Mouse (Mus musculus): ENCODE data around the gene E2f1.

E2f1 gene

DNA sequence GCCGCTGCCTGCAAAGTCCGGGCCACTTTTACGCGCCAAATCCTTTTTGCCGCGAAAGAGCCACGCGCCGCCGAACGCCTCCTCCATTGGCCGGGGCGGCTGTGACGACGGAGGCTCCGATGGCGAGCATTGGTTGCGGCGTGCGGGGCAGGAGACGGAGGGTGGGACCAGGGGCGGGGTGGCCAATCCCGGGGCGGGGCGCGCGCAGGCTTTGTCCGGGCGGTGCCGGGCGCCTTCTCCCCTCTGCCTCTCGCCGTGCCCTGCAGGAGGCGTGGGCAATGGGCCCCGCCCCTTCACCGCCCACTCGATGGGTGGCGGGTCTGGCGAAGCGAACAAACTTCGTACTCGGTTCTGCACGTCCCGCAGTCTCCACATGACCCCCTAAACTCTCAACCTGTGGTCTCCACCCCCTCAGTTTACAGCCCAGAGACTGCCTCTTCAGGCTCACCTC is at the start of gene E2f1:
Gene E2f1 (minus strand): TSS at position 57 of the 451 bp plus-strand sequence.
- DNase-seq = peak; percentile 96

DNA sequence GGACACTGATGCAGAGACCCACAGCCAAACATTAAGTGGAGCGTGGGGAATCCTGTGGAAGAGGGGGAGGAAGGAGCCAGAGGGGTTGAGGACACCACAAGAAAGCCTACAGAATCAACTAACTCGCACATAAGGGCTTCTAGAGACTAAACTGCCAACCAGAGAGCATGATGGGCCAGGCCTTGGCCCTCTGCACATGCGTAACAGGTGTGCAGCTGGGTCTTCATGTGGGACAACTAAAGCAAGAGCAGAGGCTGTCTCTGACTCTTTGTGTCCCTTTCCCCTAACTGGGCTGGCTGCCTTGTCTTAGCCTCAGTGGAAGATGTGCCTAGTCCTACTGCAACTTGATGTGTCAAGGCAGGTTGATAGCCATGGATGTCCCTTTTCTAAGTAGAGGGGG is 47.4 kb upstream of the E2f1 start:
- no peak for DNase-seq

GRCm38 (mm10) chr2:154615674-154616073 is 46.0 kb upstream of the E2f1 start:
- DNase-seq = no peak

DNA sequence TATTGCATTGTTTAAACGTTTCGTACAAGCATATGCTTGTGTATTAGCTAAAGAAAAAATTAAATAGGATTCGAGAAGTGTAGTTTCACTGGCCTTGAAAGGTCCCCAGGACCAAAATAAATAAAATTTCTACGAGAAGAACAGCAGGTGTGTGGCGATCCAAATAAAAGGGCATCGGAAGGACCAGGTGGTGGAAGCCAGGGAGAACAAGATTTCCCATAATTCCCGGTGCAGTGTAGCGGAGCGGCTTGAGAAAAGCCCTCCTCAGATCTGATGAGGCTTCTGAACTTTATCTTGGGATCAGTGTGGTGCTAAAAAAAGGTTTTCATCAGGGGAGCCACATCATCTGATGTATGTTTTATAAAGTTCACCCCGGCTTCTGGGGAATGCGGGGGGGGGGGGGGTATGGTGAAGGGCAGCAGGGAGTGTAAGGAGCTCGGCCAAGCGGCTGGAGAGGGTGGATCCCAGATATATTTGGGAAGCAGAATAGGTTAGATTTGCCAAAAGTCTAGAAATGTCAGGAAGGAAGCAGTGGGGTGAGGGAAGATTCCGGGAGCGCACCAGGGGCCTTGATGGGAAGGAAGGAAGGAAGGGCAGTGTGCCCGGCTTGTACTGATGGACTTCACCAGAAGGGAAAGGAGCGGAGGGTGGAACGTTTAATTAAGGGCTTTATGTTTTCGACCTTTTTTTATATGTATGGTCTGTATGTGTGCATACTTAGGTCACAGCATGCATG is 45.3 kb upstream of the E2f1 start:
- no peak for DNase-seq

GRCm38 (mm10) chr2:154613118-154614115 is 43.7 kb upstream of the E2f1 start, which contains the start of the genes Zfp341 and 4930519P11Rik:
Gene Zfp341, plus strand, starts transcription at chr2:154613297.
Gene 4930519P11Rik, minus strand, starts transcription at chr2:154613437.
- DNase-seq = peak; percentile 91

DNA sequence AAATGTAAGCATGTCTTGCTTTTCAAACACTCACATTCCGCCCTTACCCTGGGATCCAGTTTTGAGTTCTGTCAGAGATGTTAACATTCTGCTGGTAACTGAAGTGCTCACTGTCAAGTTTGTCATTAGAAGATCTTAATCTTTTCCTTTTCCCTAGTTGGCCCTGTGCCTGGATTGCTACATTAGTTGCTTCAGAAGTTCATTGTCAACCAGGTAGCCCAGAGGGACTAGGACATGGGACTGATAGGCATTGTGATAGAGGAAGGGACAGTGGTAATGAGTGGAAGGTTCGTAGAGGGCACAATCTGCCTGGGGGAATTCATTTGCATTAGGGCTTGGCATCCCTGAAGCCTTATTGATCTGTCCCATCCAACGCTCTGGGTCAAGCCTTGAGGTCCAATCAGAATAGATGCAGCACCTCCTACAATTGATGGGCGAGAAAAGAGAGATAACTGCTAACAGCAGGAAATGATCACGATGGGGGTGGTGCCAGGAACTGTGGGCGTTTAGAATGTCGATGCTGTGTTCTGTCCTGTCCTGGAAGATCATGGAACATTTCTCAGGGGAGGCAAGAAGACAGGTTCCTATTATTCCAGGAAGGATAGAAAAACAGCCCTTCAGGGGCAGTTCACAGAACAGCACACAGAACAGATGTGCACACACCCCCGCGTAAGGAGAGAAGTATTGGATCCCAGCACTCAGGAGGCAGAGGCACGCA is 39.5 kb upstream of the E2f1 start:
- DNase-seq = no peak

DNA sequence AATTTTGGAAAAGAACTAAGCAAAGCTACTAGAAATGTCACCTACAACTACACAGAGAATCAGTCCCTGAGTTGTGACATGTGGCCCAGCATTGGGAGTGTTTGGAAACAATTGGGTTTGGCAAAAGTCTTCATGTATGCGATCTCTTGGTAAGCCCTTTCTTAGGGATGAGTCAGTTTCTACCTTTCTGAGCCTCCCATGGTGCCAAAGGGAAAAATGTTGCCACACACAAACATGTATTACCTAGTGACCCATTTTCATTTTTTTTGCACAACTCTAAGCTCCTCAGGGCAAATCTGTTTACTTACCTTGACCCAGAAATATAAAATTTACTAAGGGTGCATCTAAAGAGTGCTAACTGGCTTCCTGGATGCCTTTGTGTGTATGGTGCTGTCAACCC is 37.3 kb upstream of the E2f1 start:
- DNase-seq = no peak

DNA sequence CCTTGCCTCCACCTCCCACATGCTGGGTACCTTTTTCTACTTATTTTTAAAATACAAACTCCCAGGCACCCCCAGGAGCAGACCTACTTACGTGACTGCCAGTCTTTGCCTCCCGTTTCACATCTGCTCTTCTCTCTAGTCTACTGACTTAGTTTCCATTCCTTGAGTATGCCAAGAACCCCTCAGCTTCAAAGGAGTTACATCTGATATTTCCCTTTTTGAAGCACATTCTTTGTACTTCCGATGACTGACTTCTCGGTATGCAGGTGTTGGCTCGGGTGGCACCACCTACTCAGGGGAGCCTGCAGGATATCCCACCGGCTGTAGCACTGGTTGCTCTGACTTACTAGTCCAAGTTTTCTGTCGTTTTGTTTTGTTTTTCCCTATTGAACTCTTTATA is 34.5 kb upstream of the E2f1 start:
- DNase-seq = no peak

DNA sequence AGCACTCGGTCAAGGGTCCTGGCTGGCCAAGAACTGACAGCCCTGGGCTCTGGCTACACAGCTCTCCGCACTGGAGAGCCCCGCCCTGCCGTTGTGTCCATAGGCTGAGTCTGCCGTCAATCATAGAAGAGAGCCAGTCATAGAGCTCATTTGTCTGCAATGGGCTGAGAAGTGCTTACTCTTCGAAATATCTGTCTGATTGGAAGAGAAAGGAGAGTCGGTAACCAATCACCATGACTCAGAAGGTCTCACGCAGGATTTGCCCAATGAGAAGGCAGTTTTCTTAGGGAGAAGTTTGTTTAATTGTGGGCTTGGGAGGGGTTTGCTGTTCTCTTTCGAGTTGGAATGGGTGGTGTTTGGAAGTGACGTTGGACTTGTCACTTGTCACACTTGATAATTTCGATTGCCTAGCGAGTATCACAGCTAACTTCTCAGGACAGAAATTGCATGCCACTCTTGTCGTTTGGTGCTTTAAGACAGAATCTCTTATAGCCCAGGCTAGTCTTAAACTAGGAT is 34.0 kb upstream of the E2f1 start, which contains the start of gene Pxmp4:
Gene Pxmp4 (minus strand): TSS at position 71 of the 516 bp plus-strand sequence.
- peak; percentile 100 for DNase-seq

- no peak for DNase-seq
These were observed 33.4 kb upstream of the E2f1 start for GRCm38 (mm10) chr2:154603007-154603637.

GRCm38 (mm10) chr2:154601324-154601723 is 31.6 kb upstream of the E2f1 start:
- DNase-seq = no peak

- DNase-seq = no peak
These were observed 30.9 kb upstream of the E2f1 start for GRCm38 (mm10) chr2:154600586-154600985.

DNA sequence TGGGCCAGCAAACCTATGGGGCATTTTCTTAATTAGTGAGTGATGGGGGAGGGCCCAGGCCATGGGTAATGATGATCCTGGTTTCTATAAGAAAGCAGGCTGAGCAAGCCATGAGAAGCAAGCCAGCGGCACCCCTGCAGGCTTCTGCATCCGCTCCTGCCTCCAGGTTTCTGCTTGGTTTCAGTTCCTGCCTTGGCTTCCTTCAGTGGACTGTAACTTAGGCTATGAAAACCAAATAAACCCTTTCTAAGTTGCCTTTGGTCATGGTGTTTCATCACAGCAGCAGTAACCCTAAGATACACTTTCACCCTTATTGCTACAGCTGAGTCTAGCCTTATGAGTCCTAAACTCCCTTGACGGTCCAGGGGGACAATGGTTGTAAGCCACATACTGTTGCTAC is 27.7 kb upstream of the E2f1 start:
- DNase-seq = no peak

GRCm38 (mm10) chr2:154595775-154596174 is 26.1 kb upstream of the E2f1 start:
- DNase-seq = no peak

DNA sequence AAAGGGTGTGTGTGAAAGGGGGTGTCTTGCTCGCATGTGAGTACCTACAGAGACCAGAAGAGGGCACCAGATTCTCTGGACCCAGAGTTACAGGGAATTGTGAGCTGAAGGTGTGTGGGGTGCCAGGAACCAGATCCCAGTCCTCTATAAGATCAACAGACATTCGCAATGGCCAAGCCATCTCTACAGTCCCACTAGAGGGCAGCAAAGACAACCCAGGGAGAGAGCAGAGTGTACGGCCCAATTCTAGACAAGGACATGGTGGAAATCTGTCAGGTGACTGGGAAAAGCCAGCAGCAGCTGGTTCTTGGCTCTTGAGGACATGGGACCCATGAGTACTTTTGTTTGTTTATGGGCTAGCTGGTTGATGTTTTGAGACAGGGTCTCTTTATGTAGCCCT is 23.3 kb upstream of the E2f1 start:
- peak; percentile 81 for DNase-seq

- DNase-seq = no peak
These were observed 21.5 kb upstream of the E2f1 start for GRCm38 (mm10) chr2:154591239-154591638.

DNA sequence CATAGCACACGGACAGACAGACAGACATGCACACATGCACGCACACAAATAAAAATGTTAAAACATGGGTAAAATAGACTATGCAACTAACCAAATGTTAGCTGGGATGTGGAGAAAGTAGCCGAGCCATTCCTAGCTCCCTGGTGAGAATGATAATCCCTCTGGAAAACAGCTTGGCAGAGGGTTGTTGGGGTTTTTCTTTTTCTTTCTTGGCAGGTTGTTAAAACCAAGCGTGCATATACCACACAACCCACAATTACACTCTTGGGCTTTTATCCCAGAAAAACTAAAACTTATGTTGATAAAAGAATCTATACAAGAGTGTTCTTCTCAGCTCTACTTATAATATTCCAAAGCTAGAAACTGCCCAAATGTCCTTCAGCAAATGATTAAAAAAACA is 19.4 kb upstream of the E2f1 start:
- DNase-seq = no peak

DNA sequence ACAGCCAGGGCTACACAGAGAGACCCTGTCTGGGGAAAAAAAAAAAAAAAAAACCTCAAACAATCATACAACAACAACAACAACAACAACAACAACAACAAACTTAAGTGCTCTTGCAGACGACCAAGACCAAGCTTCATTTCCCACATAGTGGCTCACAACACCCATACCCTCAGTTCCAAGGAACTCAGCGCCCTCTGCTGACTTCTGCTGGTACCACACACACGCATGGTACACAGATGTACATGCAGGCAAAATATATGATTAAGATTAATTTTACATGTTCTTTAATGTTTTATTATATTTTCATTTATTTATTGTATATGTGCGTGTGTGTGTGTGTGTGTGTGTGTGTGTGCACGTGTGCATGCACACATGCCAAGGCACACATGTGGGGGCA is 16.7 kb upstream of the E2f1 start:
- peak; percentile 33 for DNase-seq

- no peak for DNase-seq
These were observed 15.4 kb upstream of the E2f1 start for GRCm38 (mm10) chr2:154584931-154585601.

GRCm38 (mm10) chr2:154583906-154584872 is 14.5 kb upstream of the E2f1 start:
- no peak for DNase-seq

Data from lung, postnatal 36 days (tissue).